Mouse (Mus musculus): ENCODE measurements at regions not wholly inside any gene's neighbourhood (a gene's known extent, or its start where the extent isn't known, plus 50 kb on each side); places are given as distances from the start of the nearest gene placed in this dataset.
A peak's percentile ranks its signal among the peaks of the same experiment; 100 is the strongest.

GRCm38 (mm10) chr8:49441270-49441669 lies 597.5 kb upstream of the Tenm3 start:
- no peak for DNase-seq (ENCODE audit: low spot score in 2 of 2)

GRCm38 (mm10) chr8:49396519-49396918 lies 552.8 kb upstream of the Tenm3 start:
- no peak for DNase-seq (ENCODE audit: low spot score in 2 of 2)

DNA sequence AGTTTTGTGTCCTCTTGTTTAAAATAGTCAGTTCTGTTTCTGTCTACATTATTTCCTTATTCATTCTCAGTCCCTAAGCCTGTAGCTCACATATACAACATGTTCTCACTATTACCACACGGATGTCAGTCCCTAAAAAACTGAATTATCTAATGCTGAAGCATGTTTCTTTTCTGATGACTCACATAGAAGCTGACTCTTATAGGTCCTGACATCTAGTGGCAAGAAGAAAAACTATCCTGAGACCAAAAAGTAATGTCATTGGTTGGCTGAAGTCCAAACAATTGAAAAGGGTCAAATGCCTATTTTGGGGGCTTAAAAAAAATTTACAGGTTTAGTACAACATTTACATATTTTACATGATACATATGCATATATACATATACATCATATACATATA lies 551.3 kb upstream of the Tenm3 start:
- no peak for DNase-seq (ENCODE audit: low spot score in 2 of 2)

DNA sequence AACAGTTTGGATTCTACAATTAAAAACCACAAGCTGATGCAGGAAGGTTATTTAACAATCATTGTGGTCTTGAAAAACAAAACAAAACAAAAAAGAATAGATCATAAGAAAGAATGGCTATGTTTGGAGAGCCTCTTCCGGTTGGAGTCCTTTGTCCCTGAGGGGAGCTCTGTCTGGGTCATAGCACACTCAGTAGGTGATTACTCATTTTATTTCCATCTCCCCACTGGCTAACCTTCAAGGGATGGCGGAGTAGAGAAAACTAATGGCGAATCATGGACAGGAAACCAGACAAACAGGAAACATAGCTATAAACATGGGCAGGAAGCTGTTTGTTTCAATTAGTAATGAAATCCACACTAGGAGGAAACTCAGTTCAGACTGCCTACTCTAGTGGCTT lies 545.8 kb upstream of the Tenm3 start:
- no peak for DNase-seq (ENCODE audit: low spot score in 2 of 2)

- DNase-seq (ENCODE audit: low spot score in 2 of 2) = no peak
These were observed 543.8 kb upstream of the Tenm3 start for GRCm38 (mm10) chr8:49387587-49387986.

- no peak for DNase-seq (ENCODE audit: low spot score in 2 of 2)
These were observed 528.9 kb upstream of the Tenm3 start for GRCm38 (mm10) chr8:49372686-49373085.

GRCm38 (mm10) chr8:49362682-49363081 lies 518.9 kb upstream of the Tenm3 start:
- DNase-seq (ENCODE audit: low spot score in 2 of 2) = peak; percentile 14 to 42

GRCm38 (mm10) chr8:49361443-49361842 lies 517.7 kb upstream of the Tenm3 start:
- DNase-seq (ENCODE audit: low spot score in 2 of 2) = no peak

DNA sequence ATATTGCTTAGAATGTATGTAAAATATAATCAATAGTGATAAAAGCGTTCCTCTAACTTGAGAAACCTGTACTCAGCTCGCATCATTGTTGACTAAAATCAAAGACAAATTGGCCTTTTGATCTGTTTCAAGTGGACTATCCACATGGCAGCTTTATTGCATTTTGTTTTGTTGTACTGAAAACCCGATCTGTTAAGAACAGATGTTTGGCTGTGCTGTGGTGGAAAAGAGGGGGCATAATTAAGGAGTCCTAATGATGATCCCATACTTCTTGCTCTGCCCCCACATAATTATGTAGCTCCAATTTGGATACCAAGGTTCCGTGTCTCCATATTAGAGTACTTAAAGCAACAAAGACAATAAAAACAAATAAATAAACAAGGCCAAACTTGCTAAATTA lies 516.4 kb upstream of the Tenm3 start:
- no peak for DNase-seq (ENCODE audit: low spot score in 2 of 2)

- no peak for DNase-seq (ENCODE audit: low spot score in 2 of 2)
These were observed 515.9 kb upstream of the Tenm3 start for GRCm38 (mm10) chr8:49359671-49360070.

GRCm38 (mm10) chr8:49348602-49349001 lies 504.9 kb upstream of the Tenm3 start:
- no peak for DNase-seq (ENCODE audit: low spot score in 2 of 2)

DNA sequence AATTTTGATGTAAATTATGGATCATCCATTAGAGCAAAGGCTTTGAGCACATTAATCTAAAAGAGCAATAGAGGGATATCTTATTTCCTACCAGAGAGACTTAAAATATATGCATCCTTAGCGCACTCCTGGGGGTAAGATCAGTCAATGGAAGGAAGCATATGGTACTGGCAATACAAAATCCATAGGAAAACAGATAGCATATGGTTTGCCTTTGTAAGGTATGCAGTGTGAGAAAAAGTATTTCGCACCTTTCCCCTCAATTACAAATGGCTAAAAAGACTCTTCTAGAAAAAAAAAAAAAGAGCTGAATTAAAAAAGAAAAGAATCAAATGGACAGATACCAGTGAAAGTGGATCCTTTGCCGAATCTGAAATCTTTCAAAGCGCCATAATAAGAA lies 495.0 kb upstream of the Tenm3 start:
- DNase-seq (ENCODE audit: low spot score in 2 of 2) = no peak

DNA sequence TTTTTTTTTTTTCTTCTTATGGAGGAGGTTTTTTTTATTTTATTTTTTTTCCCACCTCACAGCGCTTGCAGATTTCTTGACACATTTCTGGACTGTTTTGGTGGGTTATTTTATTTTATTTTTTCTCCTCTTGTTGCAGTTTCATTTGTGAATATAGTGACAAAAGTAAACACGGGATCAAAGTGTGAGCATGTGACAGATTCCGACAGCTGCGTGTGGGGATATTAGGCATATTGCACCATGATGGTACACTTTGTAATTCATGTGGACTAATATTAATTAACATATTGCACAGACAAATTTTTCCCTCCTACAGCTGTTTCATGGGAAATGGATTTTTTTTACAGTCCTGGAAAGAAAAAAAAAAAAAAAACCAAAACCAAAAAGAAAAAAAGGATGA lies 483.2 kb upstream of the Tenm3 start:
- peak in 1 of 2 experiments; percentile 47 for DNase-seq (ENCODE audit: low spot score in 2 of 2)

DNA sequence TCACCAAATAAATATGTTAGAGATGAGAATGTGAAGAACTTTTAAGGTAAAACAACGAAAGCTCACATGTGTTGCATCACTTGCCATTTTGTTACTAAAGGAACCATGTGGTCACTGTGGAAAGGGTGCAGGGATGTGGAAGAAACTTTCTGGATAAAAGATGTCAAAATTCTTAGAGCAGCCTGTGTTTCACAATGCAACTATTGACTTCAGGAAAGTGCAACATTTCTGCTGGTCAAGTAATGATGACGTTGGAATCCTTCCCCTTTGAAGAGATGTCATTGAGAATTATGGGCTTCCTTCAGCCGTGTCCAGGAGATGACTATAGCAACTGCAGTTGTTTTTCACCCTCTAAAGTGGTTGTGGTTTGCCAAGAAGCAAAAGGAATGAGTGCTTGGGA lies 477.7 kb upstream of the Tenm3 start:
- DNase-seq (ENCODE audit: low spot score in 2 of 2) = no peak

DNA sequence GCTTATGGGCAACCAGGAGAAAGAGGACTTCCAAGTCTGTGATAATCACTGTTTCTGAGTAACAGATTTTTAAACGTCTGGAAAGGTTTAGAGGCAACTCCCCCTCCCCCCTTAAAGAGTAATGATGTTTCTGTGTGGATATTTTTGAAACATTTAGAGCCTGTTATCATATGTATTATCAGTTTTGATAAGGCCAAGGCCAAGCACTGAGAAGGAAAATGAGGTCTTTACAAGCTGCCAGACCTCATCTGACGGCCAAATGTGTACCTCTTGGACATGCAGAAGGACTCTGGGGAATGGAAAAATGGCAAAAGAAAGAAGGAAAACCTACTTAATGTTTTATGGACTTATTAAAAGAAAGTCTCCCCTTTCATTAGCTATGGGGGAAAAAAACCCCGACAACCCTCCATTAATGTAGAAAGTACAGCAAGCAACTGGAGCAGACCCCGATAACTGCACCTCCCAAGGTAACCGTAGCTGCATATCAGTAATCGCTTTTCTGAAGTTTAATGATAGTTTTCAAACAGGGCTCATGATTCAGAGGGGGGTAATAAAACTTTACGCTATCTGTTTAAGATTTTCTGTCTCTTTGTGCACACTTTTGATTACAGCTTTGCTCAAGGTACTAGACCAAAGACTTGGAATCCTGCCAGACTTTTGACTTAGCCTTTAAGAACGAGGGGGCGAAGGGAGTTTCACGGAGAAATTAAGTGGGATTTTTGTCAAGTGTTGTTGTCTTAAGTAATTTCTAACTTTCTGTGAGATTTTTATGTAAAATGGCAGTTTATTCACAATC lies 469.9 kb upstream of the Tenm3 start:
- DNase-seq (ENCODE audit: low spot score in 2 of 2) = no peak

GRCm38 (mm10) chr8:49312816-49313215 lies 469.1 kb upstream of the Tenm3 start:
- DNase-seq (ENCODE audit: low spot score in 2 of 2) = no peak

DNA sequence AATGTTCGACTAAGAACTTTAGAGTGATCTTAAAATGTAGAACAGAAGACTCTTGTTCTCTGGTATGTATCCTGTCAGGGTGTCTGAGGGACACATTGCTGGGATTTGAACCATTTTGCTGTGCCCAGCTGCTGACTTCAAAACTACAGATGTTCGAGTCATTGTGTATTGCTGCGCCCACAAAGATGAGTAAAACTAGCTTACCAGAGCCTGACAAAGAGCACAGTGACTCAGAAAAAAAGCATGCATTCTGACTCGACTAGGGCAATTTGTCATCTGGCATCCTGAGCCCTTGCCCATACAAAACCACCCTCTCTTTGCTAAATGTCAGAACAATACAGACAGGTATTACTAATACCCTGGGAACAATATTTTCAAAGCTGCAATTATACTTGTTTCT lies 438.6 kb upstream of the Tenm3 start:
- no peak for DNase-seq (ENCODE audit: low spot score in 2 of 2)

DNA sequence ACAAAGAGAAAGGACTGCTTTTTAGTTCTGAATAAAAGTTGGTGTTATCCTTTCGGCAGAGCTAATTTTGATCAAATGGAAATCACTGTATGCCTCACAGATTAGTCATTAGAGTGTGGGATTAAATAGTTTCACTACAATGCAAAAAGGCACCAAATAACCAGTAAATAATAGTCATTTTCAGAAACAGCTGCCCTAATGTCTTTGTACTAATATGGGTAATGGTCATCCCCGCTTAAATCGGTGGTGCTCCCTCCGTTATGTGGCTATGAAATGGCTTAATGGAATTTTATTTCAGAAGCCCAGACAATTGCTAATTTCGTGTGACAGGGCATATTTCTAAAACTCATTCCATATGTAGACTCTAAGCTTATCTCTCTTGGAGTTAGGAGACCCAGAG lies 437.5 kb upstream of the Tenm3 start:
- no peak for DNase-seq (ENCODE audit: low spot score in 2 of 2)

DNA sequence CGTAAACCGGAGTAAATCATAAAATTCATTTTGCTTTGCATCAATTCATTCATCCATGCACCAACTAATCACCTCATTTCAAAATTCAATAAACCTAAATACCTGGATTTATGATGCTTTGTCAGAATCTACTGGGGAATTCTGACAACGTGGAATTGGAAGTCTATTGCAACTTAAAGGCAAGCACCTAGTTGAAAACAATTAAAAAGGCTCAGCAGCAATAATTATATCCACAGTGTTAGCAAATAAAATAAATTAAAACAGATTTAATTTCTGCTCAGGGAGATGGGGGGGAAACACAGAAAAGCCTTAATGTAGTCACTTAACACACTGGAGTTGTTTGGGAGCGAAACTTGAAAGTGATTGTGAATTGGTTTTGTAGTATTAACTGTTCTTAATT lies 430.3 kb upstream of the Tenm3 start:
- no peak for DNase-seq (ENCODE audit: low spot score in 2 of 2)

GRCm38 (mm10) chr8:49273109-49273508 lies 429.4 kb upstream of the Tenm3 start:
- DNase-seq (ENCODE audit: low spot score in 2 of 2) = no peak

DNA sequence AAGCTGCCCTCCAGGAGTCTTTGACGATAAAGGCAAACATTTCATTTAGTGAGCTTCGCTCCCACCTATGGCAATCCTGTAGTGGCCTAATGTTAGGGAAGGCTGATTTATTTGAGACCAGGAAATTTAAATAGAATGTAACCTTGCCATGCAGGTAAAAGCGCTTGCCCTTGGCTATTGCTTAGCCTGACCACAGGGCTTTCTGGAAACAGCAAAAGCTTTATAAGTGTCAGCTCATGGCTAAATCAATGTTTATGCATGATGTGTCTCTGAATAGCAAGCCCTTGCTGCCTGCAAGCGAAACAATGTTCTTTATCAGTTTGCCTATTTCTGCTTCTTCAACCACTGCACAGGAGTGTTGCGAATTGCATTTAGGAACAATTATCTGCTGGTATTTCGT lies 419.7 kb upstream of the Tenm3 start:
- DNase-seq (ENCODE audit: low spot score in 2 of 2) = no peak

- no peak for DNase-seq (ENCODE audit: low spot score in 2 of 2)
These were observed 419.0 kb upstream of the Tenm3 start for GRCm38 (mm10) chr8:49262797-49263196.

DNA sequence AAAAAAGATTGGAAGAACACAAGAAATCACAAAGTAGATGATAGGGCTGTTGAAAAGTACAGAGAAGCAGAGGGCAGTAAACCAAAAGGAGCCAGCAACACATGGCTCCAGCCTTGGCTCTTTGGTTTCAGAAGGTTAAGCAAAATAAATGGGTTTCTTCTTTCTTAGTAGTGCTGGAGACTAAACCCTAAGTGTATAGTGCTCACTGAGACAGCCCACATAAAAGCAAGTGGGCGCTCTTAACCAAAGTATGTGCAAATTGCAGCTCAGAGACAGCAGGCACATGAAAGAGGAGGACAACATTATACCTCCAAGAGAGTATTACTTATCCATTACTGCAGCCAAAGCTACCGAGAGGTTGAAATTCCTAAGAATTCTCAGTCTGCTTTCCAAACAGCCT lies 412.2 kb upstream of the Tenm3 start:
- DNase-seq (ENCODE audit: low spot score in 2 of 2) = no peak

All from layer of hippocampus, adult 18-20 months (tissue).